Mouse (Mus musculus) testis, adult 10 weeks (tissue): ENCODE results near the gene Prkar1a. TPM values are rescaled to one million over a fixed set of nuclear protein-coding genes. Genes with fewer than 3 reads are reported as not detected.

Experiments used
- polyA plus RNA-seq: library from polyadenylated mRNA; stranded (reverse); fragments of 350-450 nt; fragmentation: Illumina TruSeq; extraction: RNeasy Lipid Tissue Mini Kit (QIAGEN cat#74804); gene quantifications from one replicate; pipeline ENCODE4 v1.2.3, GENCODE M21; 2014; ENCODE audit warnings: low read depth, low replicate concordance

The Prkar1a gene
- 135 TPM for polyA plus RNA-seq

DNA sequence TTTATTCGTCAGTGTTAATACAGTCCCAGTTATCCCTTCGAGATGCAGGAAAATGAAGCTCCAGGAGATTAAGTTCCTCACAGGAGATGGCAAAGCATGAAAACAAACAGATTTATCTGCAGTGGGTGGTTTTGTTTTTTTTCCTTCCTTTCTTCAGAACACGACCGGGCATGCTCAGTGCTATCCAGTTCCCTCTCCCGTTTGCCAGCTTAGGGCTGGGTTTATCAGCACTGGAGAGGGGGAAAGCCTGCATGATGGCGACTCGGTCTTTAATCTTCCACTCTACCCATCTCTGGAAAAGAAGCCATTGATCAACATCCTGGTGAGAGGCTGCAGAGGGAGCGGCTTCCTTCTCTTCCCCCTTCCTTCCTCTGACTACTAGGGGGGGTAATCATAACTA lies at the start of gene Prkar1a:
Prkar1a (plus strand) TSS at position 200 of the 400 bp plus-strand sequence.

DNA sequence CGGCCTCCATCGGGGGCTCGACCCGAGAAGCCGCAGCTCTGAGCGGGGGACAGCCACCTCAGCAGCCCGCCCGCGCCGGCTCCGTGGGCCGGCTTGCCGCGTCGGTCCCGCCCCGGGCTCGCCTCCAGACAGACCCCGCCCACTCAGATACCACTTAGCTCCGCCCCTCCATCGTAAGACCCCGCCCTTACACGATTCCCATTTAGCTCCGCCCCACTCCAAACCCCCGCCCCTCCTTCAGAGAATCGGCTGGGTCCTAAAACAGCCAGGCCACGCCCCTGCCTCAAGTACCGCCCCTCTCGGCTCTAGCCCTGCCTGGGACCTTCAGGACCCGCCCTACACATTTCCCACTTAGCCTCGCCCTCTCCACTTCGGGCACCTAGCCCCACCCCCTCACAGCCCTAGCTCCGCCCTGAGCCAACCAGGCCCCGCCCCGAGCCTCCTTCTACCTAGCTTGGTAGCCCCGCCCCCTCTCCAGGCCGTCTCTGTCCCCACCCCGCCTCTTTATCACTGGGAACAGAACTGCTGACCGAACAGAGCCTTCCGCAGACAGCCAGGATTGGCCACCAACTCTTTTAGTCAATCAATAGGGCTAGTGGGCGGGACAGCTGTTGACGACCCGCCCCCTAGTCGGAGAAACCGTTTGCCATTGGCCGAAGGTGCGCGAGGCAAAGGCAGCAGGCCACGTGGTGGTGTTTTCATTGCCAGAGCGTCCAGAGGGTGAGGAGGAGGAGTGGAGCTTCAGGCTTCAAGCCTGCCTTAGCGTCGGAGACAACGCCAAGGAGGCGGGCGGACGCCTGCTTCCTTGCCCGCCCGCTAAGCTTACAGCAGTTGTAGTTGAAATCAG lies 37.7 kb upstream of the Prkar1a start, which contains the start of gene Wipi1:
Wipi1 (minus strand) TSS at position 665 of the 847 bp plus-strand sequence.

Other genes starting within 250 kb of the Prkar1a start
- gene 9930022D16Rik, start 235.5 kb upstream of the Prkar1a start, polyA plus RNA-seq, result not detected
- gene Amz2, start 223.5 kb upstream of the Prkar1a start, polyA plus RNA-seq, result 370 TPM
- 2.4 TPM for gene Arsg, start 176.0 kb upstream of the Prkar1a start, polyA plus RNA-seq
- gene Slc16a6, start 175.8 kb upstream of the Prkar1a start, polyA plus RNA-seq, result 4.4 TPM
- gene Wipi1, start 37.4 kb upstream of the Prkar1a start, polyA plus RNA-seq, result 25.1 TPM
- 6.9 TPM for gene Fam20a, start 72.9 kb downstream of the Prkar1a start, polyA plus RNA-seq
- gene 1700012B07Rik, start 178.6 kb downstream of the Prkar1a start, polyA plus RNA-seq, result 184 TPM